Mouse (Mus musculus): ENCODE data around the gene Was. TPM values are rescaled to one million over a fixed set of nuclear protein-coding genes. Genes with fewer than 3 reads are reported as not detected.
A peak's percentile ranks its signal among the peaks of the same experiment; 100 is the strongest.

Was gene
- 0.97 and 1.00 TPM in 2 replicates for polyA plus RNA-seq (2015; fragmentation: Nextera tagmentation; extraction: Ambion mirVana)

GRCm38 (mm10) chrX:8090346-8090953 lies at the start of gene Was:
Gene Was, minus strand, starts transcription at chrX:8090498.
- no peaks in the 10 kb centered on the region for H3K27me3 ChIP-seq
- H3K36me3 ChIP-seq, result no peaks in the 10 kb centered on the region
- no peak within 1 kb of the TSS for H3K27ac ChIP-seq
- ATAC-seq (ENCODE audit: insufficient number of reproducible peaks, low FRiP score, low TSS enrichment, low read depth), result no peak
- no peak within 1 kb of the TSS for H3K4me3 ChIP-seq
- WGBS, result 82% methylated on average over 14 of the region's 14 CpGs
- no peaks in the 10 kb centered on the region for H3K4me1 ChIP-seq
- no peaks in the 10 kb centered on the region for H3K9me3 ChIP-seq
- H3K9ac ChIP-seq, result no peak within 1 kb of the TSS
- no peak within 1 kb of the TSS for H3K4me2 ChIP-seq

DNA sequence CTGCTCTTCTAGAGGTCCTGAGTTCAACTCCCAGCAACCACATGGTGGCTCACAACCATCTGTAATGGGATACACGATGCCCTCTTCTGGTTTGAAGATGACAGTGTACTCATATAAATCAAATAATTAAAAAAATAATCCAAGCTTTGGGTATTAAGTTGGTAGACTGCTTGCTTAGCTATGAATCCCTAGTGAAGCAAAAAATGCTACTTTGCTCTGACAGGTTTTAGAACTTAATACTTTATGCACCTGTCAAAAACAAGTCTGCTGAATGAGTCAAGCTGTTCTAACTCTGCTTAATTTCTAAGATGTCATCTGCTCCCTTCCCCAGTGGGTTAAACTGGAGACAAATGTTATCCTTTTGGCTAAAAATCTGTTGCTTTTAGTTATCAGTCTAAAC lies 49.2 kb upstream of the Was start:
- no peaks in the 10 kb centered on the region for H3K27me3 ChIP-seq
- H3K4me2 ChIP-seq, result no peak overlapping the region
- no peak overlapping the region for H3K9ac ChIP-seq
- no peak overlapping the region for H3K27ac ChIP-seq
- H3K9me3 ChIP-seq, result no peaks in the 10 kb centered on the region
- H3K36me3 ChIP-seq, result peaks cover 18% of the 10 kb centered on the region
- 45% methylated on average over 1 of the region's 1 CpGs for WGBS
- H3K4me1 ChIP-seq, result peaks cover 8% of the 10 kb centered on the region
- H3K4me3 ChIP-seq, result no peak overlapping the region
- ATAC-seq (ENCODE audit: insufficient number of reproducible peaks, low FRiP score, low TSS enrichment, low read depth), result no peak

- Histone ChIP-seq H3K9ac (no peak overlapping the region), H3K4me1 (no peaks in the 10 kb centered on the region; the same call in 1 of the 2 replicates), H3K4me3 (no peak overlapping the region), H3K9me3 (no peaks in the 10 kb centered on the region), H3K27ac (no peak overlapping the region), H3K27me3 (no peaks in the 10 kb centered on the region), H3K36me3 (peaks cover 7% of the 10 kb centered on the region), H3K4me2 (no peak overlapping the region)
- ATAC-seq (ENCODE audit: insufficient number of reproducible peaks, low FRiP score, low TSS enrichment, low read depth), result no peak
- WGBS, result 31% methylated on average over 2 of the region's 2 CpGs
Measured at GRCm38 (mm10) chrX:8135886-8136285, 45.6 kb upstream of the Was start.

GRCm38 (mm10) chrX:8132017-8132976 lies 42.0 kb upstream of the Was start, which contains the start of gene Wdr13:
Gene Wdr13, minus strand, starts transcription at chrX:8132892.
- Histone ChIP-seq H3K4me1 (no peaks in the 10 kb centered on the region; the same call in 1 of the 2 replicates), H3K27me3 (no peaks in the 10 kb centered on the region), H3K4me2 (peak within 1 kb of the TSS; percentile 45), H3K4me3 (peak within 1 kb of the TSS; percentile 53), H3K9me3 (no peaks in the 10 kb centered on the region), H3K27ac (peak within 1 kb of the TSS; percentile 92), H3K36me3 (peaks cover 12% of the 10 kb centered on the region), H3K9ac (no peak within 1 kb of the TSS)
- WGBS, result 20% methylated on average over 38 of the region's 40 CpGs
- ATAC-seq (ENCODE audit: insufficient number of reproducible peaks, low FRiP score, low TSS enrichment, low read depth), result peak; percentile 85

DNA sequence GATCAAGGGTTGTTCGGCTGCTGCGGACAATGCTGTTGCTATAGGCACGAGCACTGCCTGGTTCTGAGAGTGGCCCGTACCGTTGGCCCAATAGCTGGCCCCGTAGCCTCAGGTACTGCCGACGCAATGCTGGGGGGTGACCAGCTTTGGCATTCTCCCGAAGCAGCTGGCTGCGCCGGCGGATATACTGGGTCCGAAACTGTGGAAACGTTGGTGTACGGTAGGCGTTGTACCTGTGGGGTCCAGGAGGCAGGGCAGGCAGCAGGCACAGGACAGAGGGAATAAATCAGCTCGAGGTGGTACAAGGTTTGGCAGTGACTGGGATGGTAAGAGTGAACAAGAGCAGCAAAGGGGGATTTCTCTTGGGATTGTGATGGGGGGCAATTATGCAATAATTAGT lies 41.1 kb upstream of the Was start:
- Histone ChIP-seq H3K4me1 (no peaks in the 10 kb centered on the region; the same call in 1 of the 2 replicates), H3K4me3 (peak overlapping the region; percentile 53), H3K4me2 (peak overlapping the region; percentile 45), H3K27ac (no peak overlapping the region), H3K27me3 (no peaks in the 10 kb centered on the region), H3K36me3 (peaks cover 12% of the 10 kb centered on the region), H3K9ac (no peak overlapping the region), H3K9me3 (no peaks in the 10 kb centered on the region)
- 90% methylated on average over 17 of the region's 17 CpGs for WGBS
- ATAC-seq (ENCODE audit: insufficient number of reproducible peaks, low FRiP score, low TSS enrichment, low read depth), result no peak

DNA sequence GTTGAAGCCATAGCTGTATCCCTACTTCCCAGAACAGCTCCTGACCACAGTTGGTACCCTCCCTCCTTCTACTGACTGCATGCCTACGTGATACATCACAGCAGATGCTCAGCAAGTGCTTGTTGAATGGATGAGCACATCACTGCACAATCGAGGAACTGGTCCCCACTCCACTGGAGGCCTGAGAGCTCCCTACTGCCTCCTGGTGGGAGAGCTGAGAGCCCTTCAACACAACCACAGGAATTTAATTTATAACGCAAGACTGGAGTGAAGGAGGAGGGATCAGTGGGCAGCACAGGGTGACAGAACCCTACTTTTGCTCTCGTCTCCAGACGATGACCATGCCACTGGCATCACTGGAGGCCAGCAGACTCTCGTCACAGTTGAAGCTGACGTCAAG lies 34.9 kb upstream of the Was start:
- Histone ChIP-seq H3K4me1 (no peaks in the 10 kb centered on the region), H3K4me2 (no peak overlapping the region), H3K9ac (no peak overlapping the region), H3K4me3 (no peak overlapping the region), H3K9me3 (no peaks in the 10 kb centered on the region), H3K27ac (no peak overlapping the region), H3K36me3 (peaks cover 18% of the 10 kb centered on the region), H3K27me3 (no peaks in the 10 kb centered on the region)
- ATAC-seq (ENCODE audit: insufficient number of reproducible peaks, low FRiP score, low TSS enrichment, low read depth), result no peak
- 75% methylated on average over 7 of the region's 7 CpGs for WGBS

DNA sequence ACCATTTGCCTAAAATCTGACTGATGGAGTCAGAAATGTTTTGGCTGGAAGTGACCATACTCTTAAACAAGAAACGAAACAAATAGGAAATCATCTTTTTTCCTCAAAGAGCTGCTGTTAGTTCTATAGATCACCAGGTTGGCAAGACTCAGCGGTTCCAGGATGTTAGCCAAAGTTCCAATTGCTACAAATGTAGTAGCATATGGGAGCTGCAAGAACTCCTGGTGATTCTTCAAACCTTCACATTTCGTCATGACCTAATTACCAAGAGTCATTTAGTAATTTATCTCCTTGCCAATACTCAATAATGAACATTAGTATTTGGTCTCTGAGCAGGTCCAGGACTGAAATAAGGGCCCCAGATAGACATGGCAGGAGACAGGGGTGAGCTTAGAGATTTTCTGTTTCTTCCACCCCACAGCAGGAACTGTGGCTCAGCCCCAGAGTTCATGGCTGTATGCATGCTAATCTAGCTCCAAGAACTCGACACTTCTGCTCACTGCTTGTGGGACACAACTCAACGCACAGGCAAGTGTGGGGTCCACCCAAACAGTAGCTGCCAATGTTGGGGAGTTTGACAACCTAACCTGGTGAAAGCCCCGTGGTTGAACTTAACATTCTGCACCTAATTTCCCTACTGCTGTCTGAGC lies 33.6 kb upstream of the Was start:
- Histone ChIP-seq H3K36me3 (peaks cover 12% of the 10 kb centered on the region), H3K27ac (no peak overlapping the region), H3K9ac (no peak overlapping the region), H3K4me3 (no peak overlapping the region), H3K4me1 (no peaks in the 10 kb centered on the region), H3K27me3 (no peaks in the 10 kb centered on the region), H3K4me2 (no peak overlapping the region), H3K9me3 (no peaks in the 10 kb centered on the region)
- WGBS, result 80% methylated on average over 6 of the region's 6 CpGs
- ATAC-seq (ENCODE audit: insufficient number of reproducible peaks, low FRiP score, low TSS enrichment, low read depth), result no peak

GRCm38 (mm10) chrX:8117264-8117663 lies 27.0 kb upstream of the Was start:
- no peak overlapping the region for H3K4me3 ChIP-seq
- H3K9me3 ChIP-seq, result no peaks in the 10 kb centered on the region
- no peaks in the 10 kb centered on the region for H3K4me1 ChIP-seq
- H3K9ac ChIP-seq, result no peak overlapping the region
- no peaks in the 10 kb centered on the region for H3K36me3 ChIP-seq
- no peak overlapping the region for H3K27ac ChIP-seq
- no peak for ATAC-seq (ENCODE audit: insufficient number of reproducible peaks, low FRiP score, low TSS enrichment, low read depth)
- H3K27me3 ChIP-seq, result no peaks in the 10 kb centered on the region
- H3K4me2 ChIP-seq, result no peak overlapping the region

DNA sequence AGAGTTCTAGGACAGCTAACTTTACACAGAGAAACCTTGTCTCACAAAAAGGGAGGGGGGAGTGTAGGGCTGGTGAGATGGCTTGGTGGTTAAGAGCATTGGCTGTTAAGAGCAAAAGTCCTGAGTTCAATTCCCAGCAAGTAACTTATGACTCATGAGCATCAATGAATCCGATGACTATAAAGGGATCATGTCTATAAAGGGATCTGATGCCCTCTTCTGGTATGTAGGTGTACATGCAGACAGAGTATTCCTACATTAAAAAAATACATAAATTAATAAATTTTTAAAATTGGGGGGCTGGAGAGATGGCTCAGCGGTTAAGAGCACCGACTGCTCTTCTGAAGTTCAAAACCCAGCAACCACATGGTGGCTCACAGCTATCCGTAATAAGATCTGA lies 25.0 kb upstream of the Was start:
- Histone ChIP-seq H3K4me2 (no peak overlapping the region), H3K4me1 (no peaks in the 10 kb centered on the region), H3K36me3 (no peaks in the 10 kb centered on the region), H3K9ac (no peak overlapping the region), H3K4me3 (no peak overlapping the region), H3K27me3 (no peaks in the 10 kb centered on the region), H3K9me3 (no peaks in the 10 kb centered on the region), H3K27ac (no peak overlapping the region)
- ATAC-seq (ENCODE audit: insufficient number of reproducible peaks, low FRiP score, low TSS enrichment, low read depth), result no peak
- WGBS, result 80% methylated on average over 4 of the region's 4 CpGs

DNA sequence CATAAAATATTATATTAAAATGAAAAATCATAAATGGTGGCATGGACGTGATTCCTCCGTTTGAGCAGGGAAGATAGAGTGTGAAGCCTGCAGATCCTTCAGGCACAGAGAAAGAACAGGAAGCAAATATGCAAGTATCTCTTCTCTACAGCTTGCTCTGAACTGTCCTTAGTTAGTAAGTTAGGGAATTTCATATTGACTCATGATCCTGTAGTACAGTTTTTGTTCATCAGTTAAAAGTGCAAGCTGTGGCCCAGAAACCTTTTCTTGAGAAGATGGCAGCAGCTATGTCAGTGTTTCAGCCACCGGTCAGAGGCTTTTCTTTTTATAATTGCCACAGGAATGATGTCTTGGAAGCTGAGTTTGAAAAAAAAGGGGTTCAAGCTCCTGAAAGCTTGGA lies 14.7 kb upstream of the Was start:
- no peak overlapping the region for H3K27ac ChIP-seq
- H3K4me3 ChIP-seq, result no peak overlapping the region
- no peaks in the 10 kb centered on the region for H3K27me3 ChIP-seq
- H3K9ac ChIP-seq, result no peak overlapping the region
- no peak overlapping the region for H3K4me2 ChIP-seq
- no peaks in the 10 kb centered on the region for H3K9me3 ChIP-seq
- WGBS, result 85% methylated on average over 3 of the region's 3 CpGs
- ATAC-seq (ENCODE audit: insufficient number of reproducible peaks, low FRiP score, low TSS enrichment, low read depth), result no peak
- H3K36me3 ChIP-seq, result no peaks in the 10 kb centered on the region
- H3K4me1 ChIP-seq, result peaks cover 4% of the 10 kb centered on the region; the same call in 1 of the 2 replicates

DNA sequence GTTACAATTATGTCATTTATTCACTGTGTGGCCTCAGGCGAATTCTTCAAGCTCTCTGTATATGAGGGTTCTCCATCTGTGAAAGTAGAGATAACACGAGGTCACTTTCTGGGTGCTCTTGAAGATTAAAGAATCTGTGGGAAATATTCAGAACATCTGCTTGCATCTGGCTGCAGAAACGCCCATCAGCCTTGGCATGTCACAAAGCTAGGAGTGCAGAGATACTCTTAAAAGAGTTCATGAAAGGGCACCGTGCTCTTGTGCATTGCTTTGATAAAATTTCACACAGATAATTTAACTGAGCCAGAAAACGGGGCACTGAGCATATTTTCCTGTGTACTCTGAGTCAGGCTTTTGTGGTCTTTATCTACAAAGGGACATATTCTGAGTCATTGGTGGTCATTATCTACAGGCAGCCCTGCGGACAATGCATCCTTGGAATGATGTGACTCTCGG lies 11.9 kb upstream of the Was start:
- 53% methylated on average over 7 of the region's 7 CpGs for WGBS
- no peak overlapping the region for H3K9ac ChIP-seq
- ATAC-seq (ENCODE audit: insufficient number of reproducible peaks, low FRiP score, low TSS enrichment, low read depth), result no peak

DNA sequence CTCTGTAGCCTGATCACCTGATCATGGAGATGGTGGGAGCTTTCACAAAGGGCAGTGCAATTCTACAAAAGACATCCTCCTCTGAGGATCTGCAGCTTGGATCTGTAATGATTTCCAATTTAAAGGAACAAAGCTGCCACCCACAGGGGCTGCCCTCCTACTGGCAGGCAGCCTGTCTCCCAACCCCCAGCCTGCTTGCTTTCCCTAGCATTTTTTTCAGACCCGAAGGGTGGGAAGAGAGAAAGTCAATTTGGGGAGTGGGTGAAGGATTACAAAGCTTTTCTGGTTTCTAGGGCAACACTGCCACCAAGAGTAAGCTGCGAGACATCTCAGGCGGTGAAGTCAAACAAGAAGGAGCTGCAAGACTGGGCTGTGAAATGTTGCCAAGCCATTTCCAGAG lies 10.7 kb upstream of the Was start:
- Histone ChIP-seq H3K36me3 (no peaks in the 10 kb centered on the region), H3K27ac (no peak overlapping the region), H3K9ac (no peak overlapping the region), H3K4me3 (no peak overlapping the region), H3K4me2 (no peak overlapping the region), H3K4me1 (peaks cover 4% of the 10 kb centered on the region; the same call in 1 of the 2 replicates), H3K9me3 (no peaks in the 10 kb centered on the region), H3K27me3 (no peaks in the 10 kb centered on the region)
- no peak for ATAC-seq (ENCODE audit: insufficient number of reproducible peaks, low FRiP score, low TSS enrichment, low read depth)
- WGBS, result 29% methylated on average over 3 of the region's 3 CpGs

More for the DNA sequence above, 11.9 kb upstream of the Was start:
- H3K36me3 ChIP-seq, result no peaks in the 10 kb centered on the region
- no peaks in the 10 kb centered on the region for H3K9me3 ChIP-seq
- H3K4me3 ChIP-seq, result no peak overlapping the region
- peaks cover 4% of the 10 kb centered on the region; the same call in 1 of the 2 replicates for H3K4me1 ChIP-seq
- H3K4me2 ChIP-seq, result no peak overlapping the region
- no peak overlapping the region for H3K27ac ChIP-seq
- H3K27me3 ChIP-seq, result no peaks in the 10 kb centered on the region

All from limb, embryonic 15.5 days (tissue).